Mouse (Mus musculus) stomach, postnatal 0 days (tissue): Measurements from ENCODE around the gene Ralgapa2.

ENCODE experiments used
- CTCF ChIP-seq: IDR thresholded peaks from 2 replicates; pipeline ENCODE4 v1.5.1; 2016; ENCODE audit warnings: antibody characterized with exemption, low read depth, mild to moderate bottlenecking, moderate library complexity
- EP300 ChIP-seq: optimal IDR thresholded peaks from 2 replicates; pipeline ENCODE3; 2016; ENCODE audit warnings: antibody characterized with exemption

DNA sequence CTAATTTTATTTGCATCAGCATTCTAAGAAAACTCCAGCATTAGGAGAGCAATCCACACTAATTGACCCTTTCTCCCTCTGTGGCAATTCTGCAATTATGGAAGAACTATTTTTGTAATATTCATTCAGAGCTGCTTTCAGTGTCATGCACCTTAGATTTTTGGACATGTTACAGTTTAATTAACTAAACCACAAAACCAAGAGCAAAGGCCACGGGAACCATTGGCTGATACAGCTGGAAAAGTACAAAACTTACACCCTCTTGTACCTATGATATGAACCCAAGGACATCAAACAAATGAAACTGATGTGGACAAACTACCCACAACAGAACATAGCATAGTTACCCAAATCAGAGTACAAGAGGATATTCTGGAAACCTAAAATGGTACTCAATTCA lies 182.0 kb downstream of the Ralgapa2 start:
- no peak for TF ChIP-seq CTCF
- no peak for TF ChIP-seq EP300
